Mouse (Mus musculus): ENCODE measurements around the gene Ankzf1. TPM values are rescaled to one million over a fixed set of nuclear protein-coding genes. Genes with fewer than 3 reads are reported as not detected.
A peak's percentile ranks its signal among the peaks of the same experiment; 100 is the strongest.

The Ankzf1 gene
- total RNA-seq, 2 experiments from 2014 or later = 19.7 TPM

- intact Hi-C loops (cut with DNase I) = no loop called here
- no peak for DNase-seq (ENCODE audit: low spot score in 2 of 2)
Measured at GRCm38 (mm10) chr1:75185495-75185894, 6.5 kb upstream of the Ankzf1 start.

DNA sequence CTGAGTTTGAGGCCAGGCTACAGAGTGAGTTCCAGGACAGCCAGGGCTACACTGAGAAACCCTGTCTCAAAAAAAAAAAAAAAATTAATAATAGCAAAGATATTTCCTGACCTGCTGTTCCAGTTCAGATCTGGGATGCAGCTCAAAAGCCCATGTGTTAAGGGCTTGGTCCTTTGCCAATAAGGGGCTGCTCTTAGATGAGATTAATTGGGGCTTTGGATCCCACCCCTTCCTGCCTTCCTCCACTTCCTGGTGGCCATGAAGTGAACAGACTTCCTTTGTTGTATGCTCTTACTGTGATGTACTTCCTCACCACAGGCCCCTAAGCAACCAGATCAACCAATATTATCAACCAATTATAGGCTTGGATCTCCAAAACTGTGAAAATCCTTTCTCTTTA lies 4.8 kb upstream of the Ankzf1 start:
- intact Hi-C loops (cut with DNase I) = no loop called here
- no peak for DNase-seq (ENCODE audit: low spot score in 2 of 2)

- intact Hi-C loops (cut with DNase I) = no loop called here
- DNase-seq (ENCODE audit: low spot score in 2 of 2) = no peak
Measured at GRCm38 (mm10) chr1:75187914-75188483, 4.0 kb upstream of the Ankzf1 start.

DNA sequence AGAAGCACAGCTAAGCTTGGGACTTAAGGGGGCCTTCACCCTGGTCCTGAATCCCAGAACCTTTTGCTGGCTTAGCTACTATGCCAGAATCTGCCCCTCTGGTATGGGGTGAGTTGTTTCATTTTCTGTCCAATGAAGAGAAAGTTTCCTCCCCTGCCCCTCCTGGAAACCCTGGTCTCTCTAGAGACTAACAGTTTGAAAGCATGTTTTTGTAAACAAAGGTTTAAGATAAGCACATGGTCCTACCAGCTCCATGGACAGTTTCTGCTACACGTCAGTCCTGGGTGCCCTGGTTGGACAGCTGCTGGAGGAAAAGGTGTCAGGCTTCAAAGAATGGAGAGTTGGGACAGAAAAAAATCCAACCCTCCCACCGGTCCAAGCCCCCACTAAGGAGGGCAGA lies 1.4 kb upstream of the Ankzf1 start:
- DNase-seq (ENCODE audit: low spot score in 2 of 2) = no peak
- intact Hi-C loops (cut with DNase I) = no loop called here

DNA sequence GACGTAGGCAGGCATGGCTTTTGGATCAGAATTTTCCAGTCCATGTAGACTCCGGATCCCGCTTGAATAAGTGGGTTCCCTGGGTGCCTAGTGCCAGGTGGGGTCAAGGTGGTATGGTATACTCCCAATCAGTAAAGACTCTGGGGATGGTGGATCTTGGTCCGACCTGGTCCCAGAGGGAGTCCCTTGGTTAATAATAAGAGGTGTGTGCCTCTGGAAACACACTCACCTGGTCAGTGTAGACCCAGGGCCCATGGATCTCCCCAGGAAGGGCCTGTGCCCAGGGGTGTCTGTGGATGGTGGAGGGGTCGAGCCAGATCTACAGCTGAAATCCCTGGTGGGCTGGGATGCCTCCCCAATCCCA lies 711 bp upstream of the Ankzf1 start:
- intact Hi-C loops (cut with DNase I) = no loop called here

DNA sequence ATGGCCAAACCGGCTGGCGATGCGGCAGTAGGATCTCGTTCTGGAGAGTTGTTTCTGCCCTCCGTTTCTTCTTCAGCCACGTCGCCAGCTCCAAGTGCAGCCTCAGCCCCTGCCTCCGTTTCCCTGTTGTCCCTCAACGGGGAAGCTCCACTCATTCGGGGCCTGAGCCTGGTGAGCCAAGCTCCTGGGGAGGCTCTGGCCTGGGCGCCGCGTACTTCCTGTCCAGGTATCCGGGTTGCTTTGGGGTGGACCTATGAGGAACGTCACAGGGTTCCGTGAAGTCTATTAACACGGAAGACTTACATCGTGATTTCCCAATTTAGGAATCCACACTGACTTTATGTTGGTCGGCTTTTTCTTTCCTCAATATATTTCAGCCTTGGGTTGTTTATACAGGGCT lies 501 bp downstream of the Ankzf1 start:
- intact Hi-C loops (cut with DNase I) = no loop called here
- DNase-seq (ENCODE audit: low spot score in 2 of 2) = peak in 1 of 2 experiments; percentile 49

More for the DNA sequence above, 711 bp upstream of the Ankzf1 start:
- no peak for DNase-seq (ENCODE audit: low spot score in 2 of 2)

- DNase-seq (ENCODE audit: low spot score in 2 of 2) = no peak
- intact Hi-C loops (cut with DNase I) = no loop called here
Measured at GRCm38 (mm10) chr1:75201236-75201635, 9.3 kb downstream of the Ankzf1 start.

DNA sequence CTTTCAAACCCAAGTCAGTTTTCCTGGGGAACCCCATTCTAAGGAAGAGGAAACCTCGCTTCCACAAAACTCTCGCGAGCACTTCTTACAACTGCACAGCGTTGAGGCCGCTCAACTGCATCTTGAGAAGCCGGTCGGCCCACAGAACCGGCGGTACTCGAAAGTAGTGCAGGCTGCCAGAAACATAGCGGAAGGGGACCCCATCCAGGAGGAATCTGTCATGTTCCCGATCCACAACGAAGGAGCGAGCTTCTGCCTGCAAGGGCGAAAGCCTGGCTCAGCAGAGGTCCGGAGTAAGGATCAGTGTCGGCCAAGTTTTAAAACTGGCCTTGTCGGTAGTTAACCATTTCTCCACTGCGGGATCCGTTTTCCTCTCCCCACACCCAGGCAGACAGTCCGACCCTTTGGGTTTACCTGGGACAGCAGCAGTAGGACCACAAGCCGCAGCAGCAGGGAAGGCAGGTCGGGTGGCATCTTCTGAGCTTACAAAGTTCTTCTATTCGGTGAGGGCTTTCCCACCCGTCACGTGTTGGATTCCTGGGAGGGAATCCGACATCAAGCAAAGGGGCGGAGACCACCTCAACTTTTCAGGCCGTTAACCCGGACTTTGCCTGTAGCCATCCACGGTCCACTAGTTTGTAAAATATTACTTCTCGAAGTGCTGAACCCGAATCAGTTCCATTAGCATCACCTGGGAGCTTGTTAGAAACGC lies 17.2 kb downstream of the Ankzf1 start:
- DNase-seq (ENCODE audit: low spot score in 2 of 2) = no peak

DNA sequence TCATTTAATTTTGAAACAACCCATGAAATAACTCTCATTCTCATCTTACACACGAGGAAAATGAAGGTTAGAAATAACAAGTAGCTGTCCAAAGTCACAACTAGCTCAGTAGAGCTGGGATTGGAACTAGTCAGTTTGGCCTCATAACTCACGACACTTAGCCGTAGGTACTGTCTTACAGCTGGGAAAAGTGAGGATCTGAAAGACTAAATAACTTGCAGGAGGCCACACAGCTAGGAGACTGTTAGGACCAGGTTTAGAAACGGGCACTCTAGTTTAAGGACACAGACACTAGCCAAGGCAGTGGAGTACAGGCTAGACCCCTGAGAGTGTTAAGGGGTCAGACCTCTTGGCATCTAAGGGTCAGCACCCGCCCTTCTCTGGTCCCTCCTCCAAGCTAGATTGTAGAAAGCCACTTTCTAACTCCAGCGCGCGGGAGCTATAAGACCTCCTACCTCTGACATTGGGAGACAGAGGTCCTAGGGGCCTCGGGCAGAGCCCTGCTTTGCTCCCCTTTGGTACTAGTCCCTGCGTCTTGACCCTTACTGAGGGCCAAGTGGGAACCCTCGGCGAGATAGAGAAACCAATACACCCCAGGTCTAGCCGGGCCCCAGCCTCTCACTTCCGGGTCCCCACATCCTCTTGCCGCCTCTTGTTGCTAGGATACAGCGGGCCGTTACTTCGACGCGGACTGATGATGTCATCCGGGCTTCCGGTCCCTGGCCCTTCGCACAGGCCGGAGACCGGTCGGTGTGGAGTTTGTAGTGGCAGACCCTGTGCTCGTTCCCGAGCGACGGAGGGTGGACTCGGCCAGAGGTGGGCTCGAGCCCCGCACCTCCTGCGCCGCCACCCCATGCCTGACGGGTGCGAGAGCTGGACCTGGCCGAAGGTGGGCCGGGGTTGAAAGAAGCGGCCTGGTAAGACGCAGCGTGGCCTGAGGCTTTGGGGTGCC lies 18.5 kb downstream of the Ankzf1 start, which contains the start of the genes Glb1l and Stk16:
Gene Glb1l (minus strand): TSS at position 678 of the 952 bp plus-strand sequence.
Gene Stk16 (plus strand): TSS at position 703 of the 952 bp plus-strand sequence.
- peak; percentile 96 to 97 for DNase-seq (ENCODE audit: low spot score in 2 of 2)
- intact Hi-C loops (cut with DNase I) = no loop called here

More for the DNA sequence above, 17.2 kb downstream of the Ankzf1 start:
- intact Hi-C loops (cut with DNase I) = no loop called here

DNA sequence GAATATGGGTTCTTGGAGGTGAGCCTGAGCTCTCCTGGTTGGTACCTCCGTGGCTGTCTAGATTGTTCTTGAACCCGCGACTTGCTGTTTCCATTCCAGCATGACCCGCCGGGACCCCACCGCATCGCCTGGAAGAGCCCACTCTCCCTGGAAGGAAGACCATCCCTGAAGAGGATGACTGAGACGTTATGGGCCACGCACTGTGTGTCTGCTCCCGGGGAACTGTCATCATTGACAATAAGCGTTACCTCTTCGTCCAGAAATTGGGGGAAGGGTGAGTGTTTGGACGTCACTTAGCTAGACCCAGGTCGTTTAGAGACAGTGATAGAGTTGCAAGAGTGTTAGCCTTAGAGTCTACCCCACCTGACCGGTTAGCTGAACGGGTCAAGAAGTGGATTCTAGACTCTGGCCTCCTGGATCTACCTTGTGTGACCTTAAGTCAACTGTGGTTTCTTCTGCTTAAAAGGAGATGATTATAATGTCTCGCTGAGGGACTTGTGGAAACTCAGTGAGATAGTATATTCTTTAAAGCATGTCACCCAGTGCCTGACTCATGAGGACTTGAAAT lies 19.3 kb downstream of the Ankzf1 start:
- DNase-seq (ENCODE audit: low spot score in 2 of 2) = no peak
- intact Hi-C loops (cut with DNase I) = no loop called here

DNA sequence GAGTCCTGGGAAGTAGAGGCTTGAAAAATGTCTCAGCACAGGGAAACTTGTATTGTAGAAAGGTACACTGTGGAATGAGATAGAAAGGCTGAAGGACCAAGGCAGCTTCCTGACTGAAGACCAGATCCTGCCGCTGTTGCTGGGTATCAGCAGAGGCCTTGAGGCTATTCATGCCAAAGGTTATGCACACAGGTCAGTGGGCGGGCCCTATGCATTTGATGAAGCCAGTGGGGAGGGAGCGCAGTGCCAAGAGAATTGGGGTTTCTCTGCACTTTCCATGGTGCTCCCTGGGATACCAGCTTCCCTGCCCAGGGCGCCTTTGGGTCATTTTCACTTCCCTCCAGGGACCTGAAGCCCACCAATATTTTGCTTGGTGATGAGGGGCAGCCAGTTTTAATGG lies 20.6 kb downstream of the Ankzf1 start:
- DNase-seq (ENCODE audit: low spot score in 2 of 2) = no peak
- intact Hi-C loops (cut with DNase I) = no loop called here

GRCm38 (mm10) chr1:75213096-75213495 lies 21.1 kb downstream of the Ankzf1 start:
- DNase-seq (ENCODE audit: low spot score in 2 of 2) = no peak
- intact Hi-C loops (cut with DNase I) = no loop called here

- intact Hi-C loops (cut with DNase I) = no loop called here
- no peak for DNase-seq (ENCODE audit: low spot score in 2 of 2)
Measured at GRCm38 (mm10) chr1:75214442-75214841, 22.5 kb downstream of the Ankzf1 start.

- intact Hi-C loops (cut with DNase I) = loop anchor here (5.0 kb wide), 1 partner anchor 37 kb away; no protein-coding TSS in a partner anchor
- peak; percentile 61 to 79 for DNase-seq (ENCODE audit: low spot score in 2 of 2)
Measured at GRCm38 (mm10) chr1:75214886-75215285, 22.9 kb downstream of the Ankzf1 start.

GRCm38 (mm10) chr1:75215785-75216184 lies 23.8 kb downstream of the Ankzf1 start:
- no peak for DNase-seq (ENCODE audit: low spot score in 2 of 2)
- intact Hi-C loops (cut with DNase I) = loop anchor here (5.0 kb wide), 1 partner anchor 37 kb away; no protein-coding TSS in a partner anchor

DNA sequence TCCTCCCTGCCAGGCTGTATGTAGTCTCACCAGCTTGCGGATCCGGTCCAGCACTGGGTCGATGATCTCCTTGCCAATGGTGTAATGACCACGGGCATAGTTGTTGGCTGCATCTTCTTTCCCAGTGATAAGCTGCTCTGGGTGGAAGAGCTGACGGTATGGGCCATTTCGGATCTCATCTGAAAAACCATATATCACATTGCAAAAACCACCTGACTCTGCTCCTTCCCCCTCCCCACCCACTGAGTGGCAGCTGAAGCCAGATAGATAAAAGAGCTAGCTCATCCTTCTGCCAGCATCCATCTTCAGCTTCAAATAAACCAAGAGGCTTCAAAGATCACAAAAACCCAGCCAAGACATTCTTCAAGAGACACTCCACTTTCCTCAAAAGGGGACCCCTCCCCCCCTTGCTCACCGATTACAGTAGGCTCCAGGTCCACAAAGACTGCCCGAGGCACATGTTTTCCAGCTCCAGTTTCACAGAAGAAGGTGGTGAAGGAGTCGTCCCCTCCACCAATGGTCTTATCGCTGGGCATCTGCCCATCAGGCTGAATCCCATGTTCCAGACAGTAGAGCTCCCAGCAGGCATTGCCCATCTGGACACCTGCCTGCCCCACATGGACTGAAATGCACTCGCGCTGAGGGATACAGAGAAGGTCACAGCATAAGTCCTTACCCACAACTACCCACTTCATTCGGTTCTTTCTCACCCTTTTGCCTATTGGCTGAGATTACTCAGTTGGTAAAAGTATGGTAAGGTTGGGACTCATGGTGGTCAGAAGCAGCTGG lies 25.0 kb downstream of the Ankzf1 start:
- no peak for DNase-seq (ENCODE audit: low spot score in 2 of 2)
- intact Hi-C loops (cut with DNase I) = loop anchor here (5.0 kb wide), 1 partner anchor 35 kb away; no protein-coding TSS in a partner anchor

DNA sequence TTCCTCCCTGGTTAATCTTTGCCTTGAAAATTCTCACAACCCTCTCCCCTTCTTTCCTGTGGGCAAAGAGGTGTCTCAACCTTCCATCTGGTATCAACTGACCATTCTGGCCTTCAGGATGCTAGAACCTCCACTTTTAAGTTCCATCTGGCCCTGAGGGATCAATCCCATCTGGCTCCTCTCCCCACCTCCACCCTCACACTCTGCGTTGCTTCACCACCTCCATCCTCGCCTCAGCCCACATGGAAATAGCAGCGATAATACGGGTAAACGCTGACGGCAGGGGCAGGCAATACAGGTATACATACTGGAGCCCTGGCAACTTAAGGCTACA lies 25.9 kb downstream of the Ankzf1 start:
- DNase-seq (ENCODE audit: low spot score in 2 of 2) = no peak
- intact Hi-C loops (cut with DNase I) = loop anchor here (5.0 kb wide), 1 partner anchor 34 kb away; no protein-coding TSS in a partner anchor

- intact Hi-C loops (cut with DNase I) = loop anchor here (5.0 kb wide), 1 partner anchor 34 kb away; no protein-coding TSS in a partner anchor
- DNase-seq (ENCODE audit: low spot score in 2 of 2) = peak; percentile 60 to 82
Measured at GRCm38 (mm10) chr1:75218227-75219001, 26.5 kb downstream of the Ankzf1 start.
